Mouse (Mus musculus): ENCODE data around the gene Glg1.
"Not testable (repeated sequence)": the region's sequence is repeated elsewhere in the genome, so short reads cannot be mapped to it uniquely, and the experiment has no call there.

The Glg1 gene

DNA sequence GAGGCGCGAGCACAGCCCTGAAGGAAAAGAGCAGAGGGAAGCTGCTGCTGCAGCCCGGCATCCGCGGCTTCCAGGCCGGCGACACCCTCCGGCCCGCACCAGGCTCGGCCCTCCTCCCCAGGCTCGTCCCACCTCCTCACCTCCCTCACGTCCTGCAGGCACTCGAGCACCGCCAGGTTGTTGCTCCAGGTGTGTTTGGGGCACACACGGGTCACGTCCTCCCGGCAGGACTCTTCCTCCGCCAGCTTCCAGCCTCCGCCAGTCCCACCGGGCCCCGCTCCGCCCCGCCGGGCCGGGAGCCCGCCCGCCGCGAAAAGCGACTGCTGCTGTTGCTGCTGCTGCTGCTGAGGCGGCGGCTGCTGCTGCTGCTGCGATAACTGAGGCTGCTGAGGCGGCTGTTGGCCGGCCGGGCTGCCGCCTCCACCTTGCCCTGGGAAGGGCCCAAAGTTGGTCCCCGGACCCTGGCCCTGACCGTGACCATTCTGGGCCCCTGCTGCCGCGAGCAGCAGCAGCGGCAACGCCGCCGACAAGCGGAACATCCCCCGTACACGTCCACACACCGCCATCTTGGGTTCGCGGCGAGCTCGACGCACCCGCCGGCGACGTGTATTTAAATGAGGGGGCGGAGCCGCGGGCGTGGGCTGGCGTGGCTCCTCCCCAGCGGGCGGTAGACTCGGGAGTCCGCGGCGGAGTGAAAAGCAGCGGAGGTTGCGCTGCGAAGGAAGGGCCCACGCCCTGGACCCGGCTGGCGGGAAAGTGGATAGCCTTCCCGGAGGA is at the start of gene Glg1:
Gene Glg1, minus strand, starts transcription at position 586 of the 777 bp plus-strand sequence.
- DNase-seq (ENCODE audit: low spot score): peak; percentile 94

DNA sequence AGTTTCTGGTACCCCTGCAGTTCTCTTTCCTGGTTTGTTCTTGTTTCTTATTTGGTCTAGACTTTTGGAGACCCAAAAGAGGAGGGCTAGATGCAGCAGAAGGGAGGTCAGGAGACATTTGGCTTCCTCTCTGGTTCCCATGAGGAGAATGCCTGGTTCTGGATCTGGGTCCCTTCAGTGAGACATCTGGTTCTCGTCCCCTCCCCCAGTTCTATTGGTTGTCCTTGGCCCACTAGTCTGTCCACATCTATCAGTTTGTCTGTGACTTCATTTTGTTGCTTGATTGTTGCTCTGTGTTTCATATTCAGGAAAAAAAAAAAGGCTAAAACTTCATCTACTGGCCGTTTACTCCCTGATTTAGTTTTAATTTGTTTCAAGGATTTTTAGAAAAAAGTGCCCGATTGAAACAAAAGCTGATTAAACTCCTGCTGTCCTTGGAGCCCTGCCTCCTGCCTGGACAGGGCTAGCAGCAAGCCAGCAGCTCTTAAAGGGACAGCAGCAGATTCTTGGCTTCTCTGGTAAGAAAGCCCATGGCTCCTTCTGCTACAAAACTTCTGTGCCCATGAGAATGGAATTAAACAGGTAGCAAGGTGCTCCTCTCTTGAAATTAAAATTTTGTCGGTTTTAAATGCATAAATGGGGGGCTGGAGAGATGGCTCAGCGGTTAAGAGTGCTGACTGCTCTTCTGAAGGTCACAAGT is 46.2 kb upstream of the Glg1 start:
- DNase-seq (ENCODE audit: low spot score): no peak

DNA sequence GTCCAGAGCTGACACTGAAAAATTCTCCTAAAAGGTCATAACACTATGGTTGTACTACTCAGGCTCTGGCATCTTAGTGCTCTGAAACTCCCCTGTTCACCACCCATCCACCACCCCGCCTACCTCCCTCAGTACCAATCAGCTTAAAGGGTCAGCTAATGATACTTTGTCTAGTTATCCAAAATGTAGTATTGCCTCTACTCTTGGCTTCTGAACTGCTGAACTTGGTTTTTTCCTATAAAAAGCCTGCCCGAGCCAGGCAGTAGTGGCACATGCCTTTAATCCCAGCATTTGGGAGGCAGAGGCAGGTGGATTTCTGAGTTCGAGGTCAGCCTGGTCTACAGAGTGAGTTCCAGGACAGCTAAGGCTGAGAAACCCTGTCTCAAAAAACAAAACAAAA is 45.3 kb upstream of the Glg1 start:
- DNase-seq (ENCODE audit: low spot score): no peak

DNA sequence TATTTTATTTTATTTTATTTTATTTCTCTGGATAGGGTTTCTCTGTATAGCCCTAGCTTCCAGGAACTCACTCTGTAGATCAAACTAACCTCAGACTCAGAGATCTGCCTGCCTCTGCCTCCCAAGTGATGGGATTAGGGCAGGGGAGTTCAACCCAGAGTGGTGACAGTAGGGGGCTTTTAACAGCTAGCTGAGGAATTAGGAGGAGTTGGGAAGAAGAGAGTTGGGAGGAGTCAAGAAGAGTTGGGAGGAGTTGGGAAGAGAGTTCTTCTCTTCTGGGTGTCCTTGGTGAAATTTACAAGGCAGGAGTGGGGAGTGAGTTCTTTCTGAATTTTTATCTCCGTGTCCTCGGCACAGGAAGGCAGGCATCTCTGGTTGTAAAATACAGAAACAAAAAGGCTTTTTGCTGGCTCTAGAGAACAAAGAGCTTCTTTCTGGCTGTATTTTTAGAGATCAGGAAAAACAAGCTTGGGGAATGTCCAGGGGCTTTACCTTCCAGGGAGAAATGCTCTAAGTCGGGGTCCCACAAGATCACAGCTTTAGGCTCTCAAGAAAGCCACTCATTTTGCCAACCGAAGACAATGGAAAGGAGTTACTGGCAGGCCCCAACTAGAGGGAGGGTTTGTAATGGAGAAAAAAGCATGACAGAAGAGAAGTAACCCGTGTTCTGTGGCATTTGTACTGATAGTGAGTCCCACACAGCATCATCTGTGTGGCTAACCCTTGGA is 44.2 kb upstream of the Glg1 start:
- DNase-seq (ENCODE audit: low spot score): not testable (repeated sequence)

DNA sequence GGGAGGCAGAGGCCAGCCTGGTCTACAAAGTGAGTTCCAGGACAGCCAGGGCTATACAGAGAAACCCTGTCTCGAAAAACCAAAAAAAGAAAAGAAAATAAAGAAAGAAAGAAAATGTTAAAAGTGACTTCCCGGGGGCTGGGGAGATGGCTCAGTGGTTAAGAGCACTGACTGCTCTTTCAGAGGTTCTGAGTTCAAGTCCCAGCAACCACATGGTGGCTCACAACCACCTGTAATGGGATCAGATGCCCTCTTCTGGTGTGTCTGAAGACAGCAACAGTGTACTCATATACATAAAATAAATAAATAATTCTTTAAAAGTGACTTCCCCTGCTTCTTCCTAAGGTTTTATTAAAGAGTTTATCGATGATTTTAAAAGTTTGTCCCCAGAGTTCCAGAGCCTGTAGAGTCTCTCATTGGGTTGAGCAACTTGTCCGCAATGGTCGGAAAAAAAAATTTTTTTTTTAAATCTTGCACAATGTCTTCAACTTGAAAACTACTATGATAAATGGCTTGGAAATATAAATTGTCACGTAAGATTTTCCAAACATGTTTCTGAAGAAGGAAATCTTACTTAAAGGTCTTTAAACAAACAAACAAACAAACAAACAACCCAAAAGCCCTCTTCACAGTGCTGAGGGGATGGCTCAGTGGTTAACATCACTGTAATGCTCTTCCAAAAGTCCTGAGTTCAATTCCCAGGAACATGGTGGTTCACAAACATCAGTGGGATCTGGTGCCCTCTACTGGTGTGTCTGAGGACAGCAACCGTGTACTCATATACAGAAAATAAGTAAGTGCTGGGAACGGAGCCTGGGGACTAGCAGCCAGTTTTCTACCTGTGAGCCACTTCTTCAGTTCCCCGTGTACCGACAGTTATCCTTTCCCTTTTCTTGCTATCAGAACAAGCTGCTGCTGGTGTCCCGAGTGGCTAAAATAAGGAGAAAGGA is 41.9 kb upstream of the Glg1 start:
- DNase-seq (ENCODE audit: low spot score): no peak

DNA sequence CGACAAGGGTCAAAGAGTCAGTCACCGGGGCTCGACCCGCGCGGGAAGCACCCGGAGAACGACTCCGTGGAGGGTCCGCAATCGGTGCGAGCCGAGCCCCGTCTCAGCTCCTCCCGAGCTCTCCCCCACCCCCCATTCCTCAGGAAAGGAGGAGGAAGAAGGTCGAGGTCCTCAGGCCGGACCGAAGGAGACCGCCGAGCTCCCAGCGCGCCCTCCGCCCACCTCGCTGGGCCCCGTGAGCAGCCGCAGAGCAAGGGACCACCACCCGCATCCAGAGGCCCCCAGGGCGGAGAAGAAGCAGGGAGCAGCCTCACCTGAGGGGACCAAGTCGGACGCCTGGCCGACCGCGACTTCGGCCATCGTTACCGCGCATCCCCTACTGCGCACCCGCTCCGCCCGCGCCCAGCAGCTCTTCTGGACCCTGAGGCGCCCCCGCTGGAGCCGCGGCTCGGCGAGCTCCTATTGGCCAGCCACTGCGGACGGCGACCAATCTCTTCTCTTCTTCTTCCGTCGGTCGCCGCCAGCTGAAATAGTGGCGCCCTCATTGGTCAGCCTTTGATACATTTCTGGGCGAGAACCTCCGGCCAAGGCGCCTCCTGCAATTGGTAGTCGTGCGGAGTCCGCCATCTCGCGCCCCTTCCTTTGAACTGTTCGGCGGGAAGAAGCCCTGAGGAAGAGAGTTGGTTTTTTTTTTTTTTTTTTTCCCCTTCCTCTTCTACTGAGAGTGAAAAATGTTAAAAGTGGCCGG is 41.0 kb upstream of the Glg1 start, which contains the start of gene Rfwd3:
Gene Rfwd3, minus strand, starts transcription at position 402 of the 748 bp plus-strand sequence.
- peak; percentile 98 for DNase-seq (ENCODE audit: low spot score)

DNA sequence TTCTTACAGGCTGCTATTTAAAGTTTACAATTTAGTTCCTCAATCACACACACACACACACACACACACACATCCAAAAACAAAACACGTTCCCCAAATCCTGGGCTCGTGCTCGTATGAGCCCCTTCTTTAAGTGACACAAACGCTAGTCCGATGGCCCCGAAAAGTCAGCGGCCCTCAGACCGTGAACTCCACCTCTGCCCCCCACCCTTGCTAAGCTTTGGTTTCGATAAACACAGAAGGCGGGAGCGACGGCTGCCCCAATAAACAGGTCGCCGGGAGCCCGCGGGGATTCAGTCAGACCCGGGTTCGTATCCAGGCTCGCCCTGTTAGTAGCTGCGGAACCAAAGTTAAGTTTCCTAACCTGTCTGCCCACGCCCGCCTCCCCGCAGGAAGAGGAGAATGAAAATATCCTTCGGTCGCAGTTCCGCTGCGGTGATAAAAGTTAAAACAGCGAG is 40.4 kb upstream of the Glg1 start:
- peak; percentile 31 for DNase-seq (ENCODE audit: low spot score)

DNA sequence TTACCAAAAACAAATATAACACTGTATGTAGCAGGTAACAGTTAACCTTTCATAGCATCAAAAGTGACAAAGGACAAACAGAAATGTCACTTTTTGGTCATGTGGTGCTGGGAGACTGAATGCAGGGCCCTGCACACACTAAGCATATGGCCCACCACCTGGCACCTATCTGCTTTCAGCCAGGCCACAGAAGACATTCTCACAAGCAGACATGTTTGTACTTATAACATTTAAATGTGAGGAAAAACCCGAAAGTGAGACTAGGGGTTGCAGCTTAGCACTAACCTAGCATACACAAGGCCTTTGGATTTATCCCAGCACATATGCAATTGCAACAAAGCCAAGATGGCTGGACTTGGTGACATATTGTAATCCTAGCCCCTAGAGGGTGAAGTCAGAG is 39.0 kb upstream of the Glg1 start:
- no peak for DNase-seq (ENCODE audit: low spot score)

DNA sequence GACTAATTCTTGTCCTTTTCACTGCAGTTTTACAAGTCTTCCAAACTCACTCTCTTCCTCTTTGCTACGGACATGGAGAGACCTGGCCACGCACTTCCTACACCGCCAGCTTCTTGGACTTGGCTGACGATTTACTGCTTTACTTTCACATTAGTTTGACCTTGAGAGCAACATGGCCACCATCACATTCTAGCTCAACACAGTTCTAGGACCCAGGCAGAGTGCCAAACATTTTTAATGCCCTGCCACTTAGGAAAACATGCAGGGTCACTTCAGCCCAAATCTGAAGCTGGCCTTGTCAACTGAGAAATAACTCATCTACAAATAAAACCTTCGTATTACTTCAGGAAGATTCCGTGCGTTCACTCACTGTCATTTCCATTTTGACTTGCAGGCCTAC is 32.7 kb upstream of the Glg1 start:
- no peak for DNase-seq (ENCODE audit: low spot score)

DNA sequence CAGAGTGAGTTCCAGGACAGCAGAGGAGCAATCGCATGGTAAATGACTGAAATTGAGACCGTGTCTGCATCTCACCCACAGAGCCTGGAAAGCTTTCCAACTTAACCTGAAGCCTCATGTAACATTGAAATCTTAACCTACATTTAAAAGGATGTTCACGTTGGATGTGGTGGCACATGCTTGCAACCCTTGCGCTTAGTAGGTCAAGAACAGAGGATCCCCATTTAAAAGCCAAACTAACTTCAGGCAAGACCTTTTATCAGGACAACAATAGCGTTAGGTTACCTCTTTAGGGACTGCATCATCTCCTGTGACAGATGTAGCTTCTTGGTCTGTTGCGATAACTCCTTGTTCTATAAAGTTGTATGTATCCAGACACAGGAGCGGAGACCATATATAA is 31.6 kb upstream of the Glg1 start:
- no peak for DNase-seq (ENCODE audit: low spot score)

DNA sequence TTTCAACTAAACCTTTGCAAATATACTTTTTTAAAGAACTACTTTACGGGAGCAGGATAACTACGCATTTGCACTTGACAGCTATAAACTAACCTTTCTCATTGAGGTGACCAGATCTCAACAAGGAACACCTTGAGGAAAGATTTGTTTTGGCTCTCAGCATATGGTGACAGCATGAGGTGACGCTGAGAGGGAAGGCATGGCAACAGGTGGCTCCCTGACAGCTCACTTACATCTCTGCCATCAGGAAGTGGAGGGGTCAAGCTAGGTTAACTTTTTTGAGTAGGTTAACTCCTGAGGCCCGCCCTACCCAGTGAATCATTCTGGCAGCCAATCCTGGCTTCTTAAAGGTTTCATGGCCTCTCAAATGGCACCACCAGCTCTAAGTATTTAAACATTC is 26.6 kb upstream of the Glg1 start:
- DNase-seq (ENCODE audit: low spot score): no peak

DNA sequence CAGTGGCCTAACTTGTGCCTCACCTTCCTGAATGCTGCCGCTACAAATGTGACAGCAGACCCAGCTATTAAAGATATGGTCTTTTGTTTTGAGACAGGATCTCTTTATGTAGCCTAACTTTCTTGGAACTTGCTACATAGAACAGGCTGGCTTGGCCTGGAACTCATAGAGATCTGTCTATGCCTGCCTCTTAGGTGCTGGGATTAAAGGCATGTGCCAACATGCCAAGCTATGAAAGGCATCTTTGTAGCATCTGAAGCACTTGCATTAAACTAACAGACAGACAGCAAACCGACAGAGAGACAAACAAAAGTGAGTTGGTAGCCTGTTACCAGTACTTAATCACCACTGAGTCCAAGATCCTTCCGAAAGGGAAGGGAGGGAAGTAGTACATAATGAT is 23.1 kb upstream of the Glg1 start:
- no peak for DNase-seq (ENCODE audit: low spot score)

DNA sequence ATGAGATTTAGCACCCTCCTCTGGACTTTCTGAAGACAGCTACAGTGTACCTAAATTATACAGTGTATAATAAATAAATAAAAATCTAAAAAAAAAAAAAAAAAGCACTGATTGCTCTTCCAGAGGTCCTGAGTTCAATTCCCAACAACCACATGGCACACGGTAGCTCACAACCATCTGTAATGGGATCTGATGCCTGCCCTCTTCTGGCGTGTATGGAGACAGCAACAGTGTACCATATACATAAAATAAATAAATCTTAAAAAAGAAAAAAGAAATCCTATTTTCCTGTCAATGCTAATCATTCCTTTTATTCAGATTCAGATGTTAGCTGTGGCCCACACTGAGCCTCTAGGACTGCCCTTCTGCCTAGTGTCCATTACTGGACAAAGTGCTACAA is 9.3 kb upstream of the Glg1 start:
- DNase-seq (ENCODE audit: low spot score): no peak

DNA sequence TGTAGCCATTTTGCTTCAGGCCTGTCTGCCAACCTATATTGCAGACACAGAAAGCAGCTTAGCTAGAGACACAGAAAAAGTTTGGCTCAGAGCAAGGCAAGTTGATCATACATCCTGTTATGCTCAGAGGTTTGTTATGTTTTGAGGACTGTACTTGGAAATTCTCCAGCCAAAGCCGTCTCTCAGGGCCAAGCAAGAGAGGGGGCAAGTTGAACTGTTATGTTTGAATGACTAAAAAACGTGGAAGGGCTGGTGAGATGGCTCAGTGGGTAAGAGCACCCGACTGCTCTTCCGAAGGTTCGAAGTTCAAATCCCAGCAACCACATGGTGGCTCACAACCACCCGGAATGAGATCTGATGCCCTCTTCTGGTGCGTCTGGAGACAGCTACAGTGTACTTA is 7.1 kb upstream of the Glg1 start:
- peak; percentile 14 for DNase-seq (ENCODE audit: low spot score)

DNA sequence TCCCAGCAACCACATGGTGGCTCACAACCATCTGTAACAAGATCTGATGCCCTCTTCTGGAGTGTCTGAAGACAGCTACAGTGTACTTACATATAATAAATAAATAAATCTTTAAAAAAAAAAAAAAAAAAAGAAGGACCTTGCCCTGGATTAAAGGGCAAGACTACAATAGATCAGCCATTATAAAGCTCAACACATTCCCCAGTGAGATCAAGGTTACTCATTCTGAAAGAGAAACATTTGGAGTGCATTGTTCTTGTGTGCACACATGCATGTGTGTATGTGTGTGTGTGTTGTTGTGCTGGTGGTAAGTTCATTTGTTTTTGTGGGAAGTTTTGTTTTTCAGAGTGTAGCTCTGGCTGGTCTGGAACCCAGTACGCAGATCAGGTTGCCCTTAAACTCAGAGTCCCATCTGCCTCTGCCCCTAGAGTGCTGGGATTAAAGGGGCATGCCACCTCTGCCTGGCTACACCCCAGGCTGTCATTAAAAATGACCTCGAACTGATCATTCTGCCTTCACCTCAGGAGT is 5.7 kb upstream of the Glg1 start:
- DNase-seq (ENCODE audit: low spot score): no peak

DNA sequence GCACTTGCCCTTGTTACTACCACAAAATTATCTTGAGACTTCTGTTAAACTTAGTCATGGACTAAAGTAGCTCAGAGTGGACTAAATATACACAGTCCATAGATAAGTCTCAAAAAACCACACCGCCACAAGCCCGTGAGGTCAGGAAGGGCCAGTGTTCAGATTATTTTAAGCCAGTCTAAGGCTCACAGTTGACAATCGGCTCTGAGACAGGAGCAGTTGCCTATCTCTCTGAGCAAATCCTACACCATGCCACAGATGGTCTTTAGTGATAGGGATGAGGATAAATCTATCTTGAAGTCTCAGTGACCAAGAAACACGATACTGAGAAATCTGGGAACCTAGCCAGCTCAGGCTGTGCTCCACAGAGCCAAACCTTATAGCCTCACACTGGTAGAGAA is 3.0 kb upstream of the Glg1 start:
- DNase-seq (ENCODE audit: low spot score): no peak

DNA sequence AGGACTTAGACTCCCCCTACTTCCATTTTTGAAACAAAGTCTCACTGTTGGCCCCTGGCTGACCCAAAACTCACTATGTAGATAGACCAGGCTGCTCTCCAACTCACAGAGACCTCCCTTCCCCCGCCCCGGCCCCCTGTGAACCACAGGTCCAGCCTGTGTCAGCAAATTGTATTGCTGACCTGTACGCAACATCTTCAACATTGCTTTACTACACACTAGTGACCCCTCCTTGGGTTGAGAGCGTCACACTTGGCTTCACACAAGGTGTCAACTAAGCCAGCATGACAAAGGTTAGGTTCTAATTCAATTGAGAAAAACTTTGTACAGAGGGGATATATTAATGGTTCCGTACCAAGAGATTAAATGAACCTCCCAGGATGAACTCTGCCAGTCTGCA is 1.2 kb upstream of the Glg1 start:
- no peak for DNase-seq (ENCODE audit: low spot score)

DNA sequence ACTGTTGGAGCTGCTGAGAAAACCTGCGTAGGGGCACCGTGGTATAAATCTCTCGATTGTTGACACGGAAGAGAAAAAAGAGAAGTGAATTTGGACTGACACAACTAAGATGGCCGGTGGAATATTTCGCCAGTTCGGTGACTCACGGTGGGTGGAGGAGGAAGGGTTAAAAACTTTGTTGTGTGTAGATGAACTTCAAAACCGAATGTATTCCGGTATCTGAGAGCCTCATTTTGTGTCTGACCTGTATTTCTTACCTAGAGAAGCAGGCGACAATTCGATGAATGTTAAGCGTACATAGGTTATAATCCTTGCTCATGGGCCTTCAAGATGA is 359 bp upstream of the Glg1 start:
- no peak for DNase-seq (ENCODE audit: low spot score)

DNA sequence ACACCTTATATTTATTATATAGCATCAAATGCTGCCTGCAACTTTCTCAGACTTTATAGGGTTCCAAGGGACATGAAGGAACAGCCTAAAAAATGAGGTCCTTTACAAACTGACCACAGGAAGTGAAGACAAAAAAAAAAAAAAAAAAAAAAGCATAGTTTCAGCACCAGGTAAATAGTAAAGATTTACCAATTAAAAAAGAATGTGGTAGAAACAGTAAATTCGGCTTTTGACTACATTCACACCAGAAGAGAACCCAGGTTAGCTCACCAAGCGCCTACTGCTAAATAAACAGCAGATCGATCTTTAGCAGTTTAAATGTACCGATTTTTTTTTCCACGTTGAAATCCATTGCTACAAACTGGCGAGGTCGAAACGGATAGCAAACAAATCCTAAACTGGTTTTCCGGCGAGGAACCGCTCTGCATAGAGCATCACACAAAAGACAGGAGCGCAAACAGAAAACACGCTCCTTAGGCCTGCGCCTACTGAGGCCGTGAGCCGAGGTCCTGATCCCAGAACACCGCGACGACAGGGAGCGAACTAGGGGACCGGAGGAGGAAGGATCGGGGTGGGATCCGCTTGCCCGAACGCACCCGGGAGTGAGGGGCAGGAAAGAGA is 896 bp downstream of the Glg1 start:
- DNase-seq (ENCODE audit: low spot score): no peak

DNA sequence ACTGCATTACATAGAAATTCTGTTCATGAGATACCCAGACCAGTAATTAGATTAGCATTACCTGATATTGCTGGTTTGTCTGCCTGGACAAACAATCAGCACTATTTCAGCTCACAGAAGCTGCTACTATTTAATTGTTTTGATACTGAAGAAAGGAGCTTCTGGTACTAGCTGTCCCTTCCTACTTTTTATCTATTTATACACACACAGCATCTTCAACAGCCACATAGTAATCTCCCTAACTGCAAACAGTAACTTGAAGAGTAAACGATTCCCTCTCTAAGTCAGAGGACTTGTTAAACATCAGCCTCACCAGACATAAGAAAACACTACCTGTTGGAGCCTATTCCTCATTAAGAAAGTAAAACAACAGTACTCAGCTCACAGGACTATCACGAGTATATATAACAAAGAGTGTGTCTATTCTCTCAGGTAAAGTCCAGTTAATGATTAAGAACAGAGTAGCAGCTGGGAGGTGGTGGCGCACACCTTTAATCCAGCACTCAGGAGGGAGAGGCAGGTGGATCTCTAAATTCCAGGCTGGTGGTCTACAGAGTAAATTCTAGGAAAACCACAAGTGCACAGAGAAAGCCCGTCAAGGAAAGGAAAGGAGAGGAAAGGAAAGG is 6.4 kb downstream of the Glg1 start:
- DNase-seq (ENCODE audit: low spot score): no peak

Measured in lung, postnatal 25 days (tissue).